Mouse (Mus musculus): Measurements from ENCODE around the gene Gm9821.

- TF ChIP-seq GATA1 (IDR thresholded peaks at IDR 0.05; ENCODE audit: low read length) (no peak), TAL1 (IDR thresholded peaks at IDR 0.05; ENCODE audit: low read length) (no peak)
Measured at GRCm38 (mm10) chr2:91934826-91935525, 10.5 kb upstream of the Gm9821 start.
